Mouse (Mus musculus) hindbrain, postnatal 0 days (tissue): ENCODE measurements at regions not wholly inside any gene's neighbourhood (a gene's known extent, or its start where the extent isn't known, plus 50 kb on each side); places are given as distances from the start of the nearest gene placed in this dataset.

ENCODE experiments used
- ATAC-seq: fragments of 200-750 bp; cut with Nextera tagmentation; 2 replicates; pipeline ENCODE4 v1.8.0; 2017; ENCODE audit warnings: mild to moderate bottlenecking, moderate TSS enrichment, moderate library complexity
- DNase-seq: peaks from one replicate; pipeline ENCODE4 v3.0.0-alpha.2; 2015; ENCODE audit warnings: low spot score
- H3K27ac ChIP-seq: fragments of 300-500 bp; sonication (generic); 2 replicates; pipeline ENCODE4 v1.5.1; 2014; ENCODE audit warnings: mild to moderate bottlenecking
- H3K27me3 ChIP-seq: fragments of 300-500 bp; sonication (generic); 2 replicates; pipeline ENCODE4 v1.6.1; 2014; ENCODE audit warnings: low read length, mixed read lengths; ENCODE audit not compliant: insufficient read depth
- H3K36me3 ChIP-seq: fragments of 300-500 bp; sonication (generic); 2 replicates; pipeline ENCODE4 v1.6.1; 2014; ENCODE audit warnings: low read length, mixed read lengths; ENCODE audit not compliant: insufficient read depth
- H3K4me1 ChIP-seq: fragments of 300-500 bp; sonication (generic); 2 replicates; pipeline ENCODE4 v1.6.1; 2014; ENCODE audit warnings: antibody characterized with exemption, low read length, mixed read lengths; ENCODE audit not compliant: insufficient read depth
- H3K4me2 ChIP-seq: fragments of 300-500 bp; sonication (generic); 2 replicates; pipeline ENCODE4 v1.6.1; 2014; ENCODE audit warnings: low read depth, mild to moderate bottlenecking, low read length, moderate library complexity, mixed read lengths
- H3K4me3 ChIP-seq: fragments of 300-500 bp; sonication (generic); 2 replicates; pipeline ENCODE4 v1.5.1; 2014; ENCODE audit warnings: low read length
- H3K9ac ChIP-seq: fragments of 300-500 bp; sonication (generic); replicated peaks from 2 replicates; pipeline ENCODE4 v1.6.1; 2014; ENCODE audit warnings: mild to moderate bottlenecking, low read length, moderate library complexity, mixed read lengths
- H3K9me3 ChIP-seq: fragments of 300-500 bp; sonication (generic); 2 replicates; pipeline ENCODE4 v1.6.1; 2016; ENCODE audit warnings: low read length, mixed read lengths
- CTCF ChIP-seq: IDR thresholded peaks from 2 replicates; pipeline ENCODE4 v1.5.1; 2016; ENCODE audit warnings: antibody characterized with exemption, control low read depth, low read depth
- WGBS: fragments of 180-500 bp; shearing (Covaris S2); extraction: QIAGEN DNeasy Blood & Tissue Kit; methylation state at CpG from one replicate; pipeline ENCODE4 v1.1.7; 2014; 5-methylcytosine and 5-hydroxymethylcytosine counted together

- Histone ChIP-seq H3K4me1 (no peaks in the 10 kb centered on the region), H3K9me3 (no peaks in the 10 kb centered on the region), H3K4me3 (no peak overlapping the region), H3K36me3 (no peaks in the 10 kb centered on the region), H3K27ac (no peak overlapping the region), H3K4me2 (no peak overlapping the region), H3K9ac (no peak overlapping the region), H3K27me3 (no peaks in the 10 kb centered on the region)
- TF ChIP-seq CTCF, result no peak
- 34% methylated on average over 8 of the region's 8 CpGs for WGBS
- no peak for ATAC-seq
- DNase-seq, result no peak
These were observed 50.2 kb upstream of the Nkd1 start for GRCm38 (mm10) chr8:88470931-88471455.
